Mouse (Mus musculus): Measurements from ENCODE around the gene Gm12166. TPM values are rescaled to one million over a fixed set of nuclear protein-coding genes. Genes with fewer than 3 reads are reported as not detected.

Gm12166 gene
- total RNA-seq (2021), result 1 to 10 TPM in 1 of 2 experiments, under 1 TPM in 1; 0.72 to 1.4 TPM
- long read RNA-seq, experiment 1, result 0 reads
- long read RNA-seq, experiment 2, result 0 reads

DNA sequence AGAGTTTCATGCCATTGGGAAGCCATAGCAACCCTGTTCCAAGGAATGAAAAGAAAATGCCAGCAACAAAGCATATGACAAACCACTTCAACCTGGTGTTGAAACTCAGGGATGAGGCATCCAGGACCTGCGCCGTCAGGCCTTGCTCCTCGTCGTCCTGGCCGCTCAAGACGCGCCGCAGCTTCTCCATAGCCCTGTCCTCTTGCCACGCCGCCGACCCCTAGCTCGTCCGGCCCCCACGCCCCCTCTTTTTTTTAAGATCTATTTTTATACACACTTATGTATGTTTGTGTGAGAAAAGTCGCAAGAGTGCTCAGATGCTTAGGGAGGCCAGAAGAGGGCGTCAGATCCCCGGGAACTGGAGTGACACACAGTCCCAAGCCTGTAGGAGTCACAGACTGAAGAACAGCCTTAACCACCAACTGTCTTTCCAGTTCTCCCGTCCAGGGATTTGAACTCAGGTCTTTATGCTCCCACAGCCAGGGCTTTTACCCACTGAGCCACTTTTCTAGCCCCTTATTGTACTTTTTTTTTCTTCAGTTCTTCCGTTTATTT lies at the start of gene Gm12166:
Gm12166 (minus strand) TSS at position 217 of the 555 bp plus-strand sequence.
- DNase-seq, result peak; percentile 70

DNA sequence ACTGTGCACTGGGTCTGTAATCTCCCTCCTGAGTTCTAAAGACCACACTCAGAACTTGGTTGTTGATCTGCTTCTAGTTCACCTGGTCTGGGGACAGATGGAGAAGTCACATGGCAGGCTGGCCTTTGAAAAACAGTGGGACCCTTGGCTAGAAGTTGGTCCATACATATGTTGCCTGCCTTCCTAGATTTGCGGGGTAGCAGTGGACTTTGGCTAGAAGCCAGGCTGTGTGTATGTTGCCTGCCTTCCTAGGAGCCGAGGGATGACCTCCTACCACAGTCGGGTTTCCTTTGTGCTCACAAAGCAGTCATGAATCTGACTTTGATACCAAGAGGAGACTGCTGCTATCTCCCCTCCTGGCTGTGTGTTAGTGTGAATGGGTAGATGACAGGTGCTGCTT lies 44.9 kb upstream of the Gm12166 start:
- DNase-seq, result no peak

GRCm38 (mm10) chr11:46096265-46096649 lies 44.1 kb upstream of the Gm12166 start:
- no peak for DNase-seq

GRCm38 (mm10) chr11:46095477-46096264 lies 43.5 kb upstream of the Gm12166 start:
- DNase-seq, result no peak

GRCm38 (mm10) chr11:46092121-46092520 lies 40.0 kb upstream of the Gm12166 start:
- peak; percentile 51 for DNase-seq

DNA sequence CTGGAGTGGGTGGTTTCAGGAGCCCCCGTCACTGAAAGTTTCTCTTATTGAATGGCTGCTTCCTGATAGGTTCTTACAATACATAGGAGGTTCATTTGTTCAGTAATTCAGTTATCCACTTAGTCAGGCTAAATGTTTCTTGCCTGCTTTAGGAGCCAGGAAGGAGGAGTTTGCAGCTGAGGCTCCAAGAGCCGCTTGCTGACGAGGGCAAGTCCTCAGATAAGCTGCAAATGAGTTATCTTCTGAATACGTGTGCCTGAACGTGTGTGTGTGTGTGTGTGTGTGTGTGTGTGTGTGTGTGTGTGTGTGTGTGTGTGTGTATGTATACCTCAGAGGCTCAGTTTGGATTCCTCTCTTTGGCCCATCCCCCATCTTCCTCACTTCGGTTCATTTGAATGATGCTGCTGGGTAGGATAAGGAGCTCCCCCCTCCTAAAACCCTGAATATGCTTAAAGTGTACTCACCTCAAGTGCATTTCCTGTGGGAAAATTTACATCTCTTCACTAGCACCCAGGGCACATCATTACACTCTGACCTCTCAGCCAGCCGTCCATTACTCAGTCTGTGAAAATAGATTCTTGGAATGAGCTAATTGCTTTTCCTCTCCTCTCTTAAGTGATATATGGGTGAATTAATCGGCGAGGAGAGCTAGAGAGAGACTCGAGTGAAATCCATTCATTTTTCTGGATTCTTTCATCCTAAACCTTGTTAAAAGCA lies 39.0 kb upstream of the Gm12166 start:
- DNase-seq, result no peak

- no peak for DNase-seq
These were observed 38.1 kb upstream of the Gm12166 start for GRCm38 (mm10) chr11:46090036-46090725.

DNA sequence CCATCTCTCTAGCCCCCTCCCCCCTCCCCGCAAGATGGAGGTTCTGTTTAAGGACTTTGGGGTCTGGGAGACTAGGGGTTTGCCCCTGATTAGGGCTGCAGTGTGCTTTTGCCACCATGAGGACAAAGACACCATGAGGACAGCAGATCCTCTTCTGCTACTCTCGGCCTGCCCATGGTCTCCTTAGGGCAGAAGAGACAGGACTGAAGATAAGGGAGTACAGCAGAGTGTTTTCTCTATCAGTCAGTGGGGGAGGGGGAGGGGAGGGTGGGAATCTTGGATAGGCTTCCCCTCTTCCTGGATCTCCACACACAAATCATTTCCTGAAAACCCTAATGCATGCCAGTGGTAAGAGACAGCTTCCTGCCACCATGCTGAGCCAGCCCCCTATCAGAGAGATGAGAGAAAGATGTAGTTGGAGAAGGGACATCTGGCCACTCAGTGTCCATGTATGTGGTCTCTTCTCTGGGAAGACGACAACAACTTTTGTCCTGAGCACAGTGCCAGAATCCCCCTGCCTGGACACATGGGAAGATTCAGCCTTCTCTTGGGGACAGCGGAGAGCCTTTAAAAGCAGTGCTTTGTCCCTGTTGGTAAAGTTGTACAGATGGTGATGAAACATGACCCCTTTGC lies 37.1 kb upstream of the Gm12166 start:
- no peak for DNase-seq

DNA sequence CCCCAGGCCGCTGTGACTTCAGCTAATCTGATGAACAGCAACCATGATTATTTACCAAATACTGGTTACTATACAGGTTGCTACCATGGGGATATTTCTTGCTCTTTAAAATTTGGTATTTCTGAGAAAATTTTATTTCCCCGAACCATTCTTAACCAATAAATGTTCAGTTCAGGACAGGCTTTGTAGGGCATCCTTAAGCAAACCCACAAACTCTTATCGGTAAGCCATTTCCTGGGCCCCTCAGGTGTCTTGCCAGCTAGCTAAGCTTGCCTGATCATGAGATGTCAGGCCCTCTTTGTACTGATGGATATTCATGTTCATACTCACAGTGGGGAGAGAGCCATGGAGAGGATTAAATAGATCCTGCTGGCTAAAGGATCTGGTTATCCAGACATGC lies 34.3 kb upstream of the Gm12166 start:
- DNase-seq, result no peak

- DNase-seq, result no peak
These were observed 33.5 kb upstream of the Gm12166 start for GRCm38 (mm10) chr11:46085398-46086163.

GRCm38 (mm10) chr11:46084568-46084967 lies 32.4 kb upstream of the Gm12166 start:
- DNase-seq, result no peak

DNA sequence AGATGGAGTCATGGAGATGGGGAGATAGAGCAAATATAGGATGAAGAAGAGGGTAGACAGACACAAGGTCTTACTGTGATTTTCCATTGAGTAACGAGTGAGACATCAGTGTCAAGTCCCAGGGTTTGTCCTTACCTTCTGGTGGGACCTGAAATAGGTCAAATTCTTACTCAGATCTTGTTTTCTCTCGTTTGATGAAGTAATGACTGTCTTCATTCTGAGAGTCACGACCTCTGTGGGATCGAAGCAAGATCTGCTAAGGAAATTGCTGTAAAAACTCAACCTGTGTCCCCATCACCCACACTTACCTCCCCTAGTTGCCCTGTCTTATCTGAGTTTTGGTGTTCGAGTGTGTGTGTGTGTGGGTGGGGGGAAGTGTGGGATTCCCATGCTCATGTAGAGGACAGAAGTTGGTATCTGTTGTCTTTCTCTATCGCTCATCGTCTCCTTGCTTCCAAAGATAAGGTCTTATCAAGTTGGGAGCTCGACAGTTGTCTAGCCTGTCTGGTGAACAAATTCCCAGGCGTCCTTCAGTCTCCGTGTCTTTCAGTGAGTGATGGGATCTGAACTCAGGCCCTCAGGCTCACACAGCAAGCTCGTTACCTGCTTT lies 31.8 kb upstream of the Gm12166 start:
- DNase-seq, result no peak

- DNase-seq, result no peak
These were observed 31.3 kb upstream of the Gm12166 start for GRCm38 (mm10) chr11:46083405-46083804.

GRCm38 (mm10) chr11:46081075-46081474 lies 29.0 kb upstream of the Gm12166 start:
- no peak for DNase-seq

DNA sequence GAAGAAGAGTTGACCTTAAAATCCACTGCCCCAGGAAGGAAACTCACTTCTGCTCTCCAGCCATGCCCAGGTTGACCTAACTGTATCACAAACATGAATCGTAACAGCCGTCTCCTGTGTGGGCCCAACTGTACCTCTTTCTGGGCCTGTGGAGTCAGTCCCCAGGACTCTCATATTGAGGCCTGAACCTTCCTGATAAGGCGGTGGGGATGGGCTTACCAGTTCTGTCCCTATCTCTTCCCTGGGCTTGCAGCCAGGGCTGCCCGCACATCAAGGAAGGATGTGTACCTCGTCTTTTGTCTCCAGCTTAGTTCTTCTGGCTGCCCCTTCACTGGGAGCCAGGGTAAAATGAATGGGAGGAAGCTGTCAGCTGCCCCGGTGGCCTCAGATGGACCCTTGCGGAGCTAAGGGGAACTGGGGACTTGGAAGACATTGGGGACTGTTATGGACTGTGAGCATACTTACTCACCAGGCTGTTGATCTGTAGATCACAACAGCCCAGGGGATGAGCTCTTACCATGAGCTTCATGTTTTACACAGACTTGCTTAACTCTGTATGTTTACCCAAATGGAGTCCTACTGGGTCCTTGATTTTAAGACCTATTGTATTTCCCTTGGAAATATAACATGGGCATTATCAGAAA lies 25.7 kb upstream of the Gm12166 start:
- DNase-seq, result no peak

GRCm38 (mm10) chr11:46077304-46077703 lies 25.2 kb upstream of the Gm12166 start:
- DNase-seq, result no peak

DNA sequence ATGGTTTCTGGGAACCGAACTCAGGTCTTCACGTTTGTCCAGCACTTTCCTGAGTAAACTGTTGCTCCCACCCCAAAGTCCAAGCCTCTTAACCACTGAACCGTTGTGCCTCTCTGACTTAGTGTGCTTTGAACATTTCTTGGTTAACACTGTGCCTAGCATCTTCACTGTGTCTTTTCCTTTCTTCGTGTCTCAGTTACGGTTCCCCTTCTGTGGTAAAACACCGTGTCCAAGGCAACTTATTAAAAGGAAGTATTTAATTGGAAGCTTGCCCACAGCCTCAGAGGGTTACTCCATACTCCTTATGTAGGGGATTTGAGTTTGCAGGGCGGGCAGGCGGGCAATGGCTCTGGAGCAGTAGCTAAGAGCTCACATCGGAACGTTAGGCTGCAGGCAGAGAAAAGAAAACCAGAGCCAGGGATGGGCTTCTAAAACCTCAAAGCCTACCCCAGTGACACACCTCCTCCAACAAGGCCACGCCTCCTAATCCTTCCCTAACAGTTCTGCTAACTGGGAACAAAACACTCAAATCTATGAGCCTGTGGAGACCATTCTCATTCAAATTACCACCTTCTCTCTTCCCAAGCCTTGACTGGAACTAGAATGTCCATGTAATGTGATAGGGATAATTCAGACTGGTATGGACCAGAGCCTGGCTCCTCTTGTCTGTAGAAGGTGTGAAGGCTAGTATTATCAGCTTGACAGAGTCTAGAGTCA lies 24.5 kb upstream of the Gm12166 start:
- no peak for DNase-seq

GRCm38 (mm10) chr11:46075507-46075906 lies 23.4 kb upstream of the Gm12166 start:
- no peak for DNase-seq

DNA sequence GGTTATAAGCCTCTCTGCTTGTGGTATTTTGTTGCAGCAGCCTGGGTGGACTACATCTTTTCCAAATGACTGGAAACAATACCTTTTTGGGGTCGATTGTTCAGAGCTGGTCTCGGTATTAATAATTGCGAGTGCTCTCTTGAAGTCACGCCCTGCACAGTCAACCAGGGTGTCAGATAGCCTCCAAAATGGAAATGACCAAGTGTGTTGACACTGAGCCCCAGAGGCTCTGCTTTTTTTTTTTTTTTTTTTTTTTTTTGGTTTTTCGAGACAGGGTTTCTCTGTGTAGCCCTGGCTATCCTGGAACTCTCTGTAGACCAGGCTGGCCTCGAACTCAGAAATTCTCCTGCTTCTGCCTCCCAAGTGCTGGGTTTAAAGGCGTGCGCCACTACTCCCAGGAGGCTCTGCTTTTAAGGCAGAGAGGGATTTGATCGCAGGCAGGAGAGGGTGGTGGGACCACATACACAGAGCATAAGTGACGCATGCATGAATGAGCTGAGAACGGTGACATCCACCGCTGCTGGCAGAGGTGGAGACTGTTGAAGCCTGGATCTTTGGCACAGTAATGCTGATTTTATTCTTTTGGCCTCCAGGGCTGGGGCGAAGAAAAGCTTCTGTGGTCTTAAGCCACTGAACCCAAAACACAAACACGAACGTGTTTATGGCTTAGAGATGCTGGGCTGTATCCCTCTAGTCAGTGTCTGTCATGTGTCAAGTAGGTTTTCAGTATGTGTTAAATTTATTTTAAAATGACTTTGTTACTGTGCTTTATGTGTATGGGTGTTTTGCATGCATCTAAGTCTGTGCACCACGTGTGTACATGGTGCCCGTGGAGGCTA lies 21.9 kb upstream of the Gm12166 start:
- DNase-seq, result no peak
